Mouse (Mus musculus) lung, postnatal 0 days (tissue): ENCODE data around the gene Wfikkn2. TPM values are rescaled to one million over a fixed set of nuclear protein-coding genes. Genes with fewer than 3 reads are reported as not detected.

Source experiments
- ATAC-seq: fragments of 200-750 bp; cut with Nextera tagmentation; 2 replicates; pipeline ENCODE4 v1.8.0; 2017; ENCODE audit warnings: moderate library complexity
- DNase-seq: peaks from one replicate; pipeline ENCODE4 v3.0.0-alpha.2; 2016; ENCODE audit warnings: low spot score
- H3K27ac ChIP-seq: fragments of 300-500 bp; sonication (generic); 2 replicates; pipeline ENCODE4 v1.5.1; 2014; ENCODE audit warnings: antibody characterized with exemption, mild to moderate bottlenecking, low read length, mixed read lengths
- H3K27me3 ChIP-seq: fragments of 300-500 bp; sonication (generic); replicated peaks from 2 replicates; pipeline ENCODE4 v1.6.1; 2014; ENCODE audit warnings: low read length, mixed read lengths; ENCODE audit not compliant: insufficient read depth
- H3K36me3 ChIP-seq: fragments of 300-500 bp; sonication (generic); 2 replicates; pipeline ENCODE4 v1.6.1; 2014; ENCODE audit warnings: low read length, mixed read lengths; ENCODE audit not compliant: insufficient read depth
- H3K4me1 ChIP-seq: fragments of 300-500 bp; sonication (generic); 2 replicates; pipeline ENCODE4 v1.6.1; 2014; ENCODE audit warnings: antibody characterized with exemption, low read depth, low read length, mixed read lengths; ENCODE audit not compliant: insufficient read depth
- H3K4me2 ChIP-seq: fragments of 300-500 bp; sonication (generic); replicated peaks from 2 replicates; pipeline ENCODE4 v1.6.1; 2014; ENCODE audit warnings: low read depth, mild to moderate bottlenecking, low read length, moderate library complexity, mixed read lengths
- H3K4me3 ChIP-seq: fragments of 300-500 bp; sonication (generic); 2 replicates; pipeline ENCODE4 v1.5.1; 2014; ENCODE audit warnings: low read depth, low read length
- H3K9ac ChIP-seq: fragments of 300-500 bp; sonication (generic); replicated peaks from 2 replicates; pipeline ENCODE4 v1.6.1; 2014; ENCODE audit warnings: low read depth, mild to moderate bottlenecking
- H3K9me3 ChIP-seq: fragments of 300-500 bp; sonication (generic); 2 replicates; pipeline ENCODE4 v1.6.1; 2016; ENCODE audit warnings: low read length, mixed read lengths
- CTCF ChIP-seq: IDR thresholded peaks from 2 replicates; pipeline ENCODE4 v1.5.1; 2016; ENCODE audit warnings: antibody characterized with exemption, mild to moderate bottlenecking
- EP300 ChIP-seq: IDR thresholded peaks from 2 replicates; pipeline ENCODE4 v1.6.1; 2016; ENCODE audit warnings: antibody characterized with exemption, mild to moderate bottlenecking, control low read depth
- WGBS: fragments of 180-500 bp; shearing (Covaris S2); extraction: QIAGEN DNeasy Blood & Tissue Kit; methylation state at CpG from one replicate; pipeline ENCODE4 v1.1.7; 2014; 5-methylcytosine and 5-hydroxymethylcytosine counted together
- polyA plus RNA-seq: library from polyadenylated mRNA; unstranded; fragments of >200 nt; fragmentation: Nextera tagmentation; extraction: Ambion mirVana; gene quantifications from 2 replicates; pipeline ENCODE4 v1.2.1, GENCODE M21; 2015

Wfikkn2 gene
- polyA plus RNA-seq: 0.46 and 0.60 TPM in 2 replicates

GRCm38 (mm10) chr11:94245955-94246788, at the start of gene Wfikkn2:
Gene Wfikkn2, minus strand, starts transcription at chr11:94246005.
- no peaks in the 10 kb centered on the region for H3K9me3 ChIP-seq
- H3K4me1 ChIP-seq: no peaks in the 10 kb centered on the region; the same call in 1 of the 2 replicates
- H3K4me3 ChIP-seq: no peak within 1 kb of the TSS
- WGBS: 54% methylated on average over 17 of the region's 17 CpGs
- TF ChIP-seq CTCF (no peak), EP300 (no peak)
- DNase-seq (peak; percentile 35), ATAC-seq (peak; percentile 45)
- H3K27me3 ChIP-seq: no peaks in the 10 kb centered on the region
- no peak within 1 kb of the TSS for H3K9ac ChIP-seq
- H3K36me3 ChIP-seq: no peaks in the 10 kb centered on the region
- no peak within 1 kb of the TSS for H3K4me2 ChIP-seq
- no peak within 1 kb of the TSS for H3K27ac ChIP-seq

- no peaks in the 10 kb centered on the region for H3K27me3 ChIP-seq
- no peak overlapping the region for H3K4me3 ChIP-seq
- H3K9ac ChIP-seq: no peak overlapping the region
- no peak overlapping the region for H3K4me2 ChIP-seq
- DNase-seq (no peak), ATAC-seq (no peak)
- no peak overlapping the region for H3K27ac ChIP-seq
- 75% methylated on average over 9 of the region's 9 CpGs for WGBS
- H3K9me3 ChIP-seq: no peaks in the 10 kb centered on the region
- H3K4me1 ChIP-seq: no peaks in the 10 kb centered on the region
- TF ChIP-seq CTCF: no peak
- no peak for TF ChIP-seq EP300
- H3K36me3 ChIP-seq: peaks cover 55% of the 10 kb centered on the region; the same call in 1 of the 2 replicates
Observed at GRCm38 (mm10) chr11:94294996-94295845, 49.4 kb upstream of the Wfikkn2 start.

- Histone ChIP-seq H3K27ac (no peak overlapping the region), H3K4me1 (no peaks in the 10 kb centered on the region; the same call in 1 of the 2 replicates), H3K36me3 (peaks cover 30% of the 10 kb centered on the region; the same call in 1 of the 2 replicates), H3K4me3 (no peak overlapping the region), H3K4me2 (no peak overlapping the region), H3K9me3 (no peaks in the 10 kb centered on the region), H3K9ac (no peak overlapping the region), H3K27me3 (no peaks in the 10 kb centered on the region)
- DNase-seq (no peak), ATAC-seq (no peak)
- TF ChIP-seq EP300 (no peak), CTCF (no peak)
- 81% methylated on average over 10 of the region's 10 CpGs for WGBS
Observed at GRCm38 (mm10) chr11:94290062-94290740, 44.4 kb upstream of the Wfikkn2 start.

GRCm38 (mm10) chr11:94287105-94287504, 41.3 kb upstream of the Wfikkn2 start:
- H3K27ac ChIP-seq: peak overlapping the region; percentile 32; the same call in 1 of the 2 replicates
- H3K9ac ChIP-seq: no peak overlapping the region
- WGBS: 63% methylated on average over 5 of the region's 5 CpGs
- no peaks in the 10 kb centered on the region; the same call in 1 of the 2 replicates for H3K4me1 ChIP-seq
- peaks cover 8% of the 10 kb centered on the region; the same call in 1 of the 2 replicates for H3K36me3 ChIP-seq
- H3K27me3 ChIP-seq: no peaks in the 10 kb centered on the region
- H3K4me3 ChIP-seq: no peak overlapping the region
- DNase-seq (no peak), ATAC-seq (no peak)
- H3K4me2 ChIP-seq: no peak overlapping the region
- no peaks in the 10 kb centered on the region for H3K9me3 ChIP-seq
- no peak for TF ChIP-seq CTCF
- no peak for TF ChIP-seq EP300

DNA sequence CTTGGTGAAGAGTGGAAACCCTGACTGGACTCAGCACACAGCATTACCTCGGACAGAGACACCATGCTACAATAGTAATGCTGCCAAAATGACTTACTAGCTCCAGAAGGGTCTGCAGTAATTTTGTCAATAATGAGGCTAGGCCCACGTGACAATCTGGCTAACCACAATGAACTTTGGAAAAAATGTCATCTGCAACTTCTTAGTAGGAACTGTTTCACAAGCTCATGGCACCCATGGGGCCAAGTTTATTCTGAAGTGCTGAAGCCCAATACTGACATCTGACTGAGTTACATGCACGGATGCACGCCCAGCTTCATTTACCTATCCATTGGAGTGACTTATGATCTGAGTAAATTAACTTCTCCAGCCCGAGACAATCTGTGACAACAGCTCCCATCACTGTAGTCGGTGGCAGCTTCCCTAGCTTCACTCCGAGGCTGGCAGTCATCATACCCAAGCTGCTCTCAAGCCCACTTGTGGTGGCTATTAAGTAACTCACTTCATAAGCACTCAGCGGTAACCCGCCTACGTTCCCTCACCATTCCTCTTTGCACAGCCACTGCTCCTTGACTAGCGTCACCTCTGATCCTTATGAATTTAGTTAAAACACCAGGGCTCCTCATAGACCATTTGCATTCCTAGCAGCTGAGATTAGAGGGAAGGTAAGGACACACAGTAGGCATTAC, 40.2 kb upstream of the Wfikkn2 start:
- peak overlapping the region; percentile 32; the same call in 1 of the 2 replicates for H3K27ac ChIP-seq
- WGBS: 61% methylated on average over 11 of the region's 11 CpGs
- no peaks in the 10 kb centered on the region; the same call in 1 of the 2 replicates for H3K4me1 ChIP-seq
- no peaks in the 10 kb centered on the region for H3K9me3 ChIP-seq
- no peaks in the 10 kb centered on the region for H3K27me3 ChIP-seq
- no peak overlapping the region for H3K4me2 ChIP-seq
- no peak overlapping the region for H3K4me3 ChIP-seq
- peak; percentile 92 for DNase-seq
- H3K36me3 ChIP-seq: peaks cover 7% of the 10 kb centered on the region; the same call in 1 of the 2 replicates
- ATAC-seq: peak; percentile 95
- no peak overlapping the region for H3K9ac ChIP-seq
- peak; percentile 4; the same call in 1 of the 2 replicates for TF ChIP-seq CTCF
- no peak; the same call in 1 of the 2 replicates for TF ChIP-seq EP300
